Mouse (Mus musculus) thymus, postnatal 36 days (tissue): ENCODE data around the gene 4933417A18Rik.
"Not testable (repeated sequence)": the region's sequence is repeated elsewhere in the genome, so short reads cannot be mapped to it uniquely, and the experiment has no call there.

Experiments
- DNase-seq, 2 experiments: peaks; one replicate each; pipeline ENCODE4 v3.0.0; 2022; ENCODE audit warnings: mixed read lengths in 2 of 2

The 4933417A18Rik gene

GRCm38 (mm10) chr13:34924210-34924609 lies at the start of gene 4933417A18Rik, which contains the start of gene Fam217a:
TSS of gene 4933417A18Rik (plus strand) at chr13:34924409.
TSS of gene Fam217a (minus strand) at chr13:34924310.
- no peak for DNase-seq

GRCm38 (mm10) chr13:34874736-34875135 lies 49.5 kb upstream of the 4933417A18Rik start:
- peak in 1 of 2 experiments; percentile 33 for DNase-seq

GRCm38 (mm10) chr13:34875166-34875710 lies 49.0 kb upstream of the 4933417A18Rik start, which contains the start of gene Prpf4b:
TSS of gene Prpf4b (plus strand) at chr13:34875302.
- DNase-seq, result peak; percentile 93 to 95

- no peak for DNase-seq
Observed at GRCm38 (mm10) chr13:34875741-34876445, 48.3 kb upstream of the 4933417A18Rik start.

- DNase-seq, result no peak
Observed at GRCm38 (mm10) chr13:34876481-34876880, 47.7 kb upstream of the 4933417A18Rik start.

GRCm38 (mm10) chr13:34892871-34893270 lies 31.3 kb upstream of the 4933417A18Rik start:
- DNase-seq, result no peak

- peak; percentile 11 to 12 for DNase-seq
Observed at GRCm38 (mm10) chr13:34914614-34915013, 9.6 kb upstream of the 4933417A18Rik start.

GRCm38 (mm10) chr13:34916520-34917167 lies 7.6 kb upstream of the 4933417A18Rik start:
- peak; percentile 1 to 7 for DNase-seq

GRCm38 (mm10) chr13:34934931-34935644 lies 10.9 kb downstream of the 4933417A18Rik start:
- DNase-seq, result no peak

- DNase-seq, result no peak
Observed at GRCm38 (mm10) chr13:34942370-34942769, 18.2 kb downstream of the 4933417A18Rik start.

GRCm38 (mm10) chr13:34951437-34951836 lies 27.2 kb downstream of the 4933417A18Rik start:
- DNase-seq, result not testable (repeated sequence)

- peak; percentile 40 to 59 for DNase-seq
Observed at GRCm38 (mm10) chr13:34956901-34957300, 32.7 kb downstream of the 4933417A18Rik start.

GRCm38 (mm10) chr13:34958158-34958557 lies 33.9 kb downstream of the 4933417A18Rik start:
- not testable (repeated sequence) for DNase-seq

- DNase-seq, result no peak
Observed at GRCm38 (mm10) chr13:34960996-34961770, 37.0 kb downstream of the 4933417A18Rik start.

- DNase-seq, result peak in 1 of 2 experiments; percentile 16
Observed at GRCm38 (mm10) chr13:34963511-34964397, 39.5 kb downstream of the 4933417A18Rik start, which contains the start of gene Eci3. TSS of gene Eci3 (minus strand) at chr13:34963810.

- DNase-seq, result no peak
Observed at GRCm38 (mm10) chr13:34964419-34964818, 40.2 kb downstream of the 4933417A18Rik start.

- DNase-seq, result no peak
Observed at GRCm38 (mm10) chr13:34964866-34965265, 40.7 kb downstream of the 4933417A18Rik start.

- DNase-seq, result not testable (repeated sequence)
Observed at GRCm38 (mm10) chr13:34965647-34966046, 41.4 kb downstream of the 4933417A18Rik start.

- not testable (repeated sequence) for DNase-seq
Observed at GRCm38 (mm10) chr13:34972456-34972855, 48.2 kb downstream of the 4933417A18Rik start.

- DNase-seq, result no peak
Observed at GRCm38 (mm10) chr13:34973149-34973548, 48.9 kb downstream of the 4933417A18Rik start.

GRCm38 (mm10) chr13:34973770-34974169 lies 49.6 kb downstream of the 4933417A18Rik start:
- no peak for DNase-seq
